Mouse (Mus musculus) hindbrain, embryonic 11.5 days (tissue): ENCODE data around the gene Gdi1. TPM values are rescaled to one million over a fixed set of nuclear protein-coding genes. Genes with fewer than 3 reads are reported as not detected.
A peak's percentile ranks its signal among the peaks of the same experiment; 100 is the strongest.

Experiments
- ATAC-seq: fragments of 200-750 bp; cut with Nextera tagmentation; 2 replicates; pipeline ENCODE4 v1.8.0; 2017; ENCODE audit warnings: mild to moderate bottlenecking, moderate TSS enrichment, moderate library complexity; ENCODE audit not compliant: low FRiP score
- DNase-seq: peaks from one replicate; pipeline ENCODE4 v3.0.0-alpha.2; 2015; ENCODE audit warnings: low spot score
- H3K27ac ChIP-seq: fragments of 300-500 bp; sonication (generic); 2 replicates; pipeline ENCODE4 v1.5.1; 2014; ENCODE audit warnings: mild to moderate bottlenecking, low read depth, low read length
- H3K27me3 ChIP-seq: fragments of 300-500 bp; sonication (generic); 2 replicates; pipeline ENCODE4 v1.6.1; 2014; ENCODE audit warnings: mild to moderate bottlenecking, low read length, moderate library complexity, mixed read lengths; ENCODE audit not compliant: control insufficient read depth, insufficient read depth
- H3K36me3 ChIP-seq: fragments of 300-500 bp; sonication (generic); 2 replicates; pipeline ENCODE4 v1.6.1; 2014; ENCODE audit warnings: mild to moderate bottlenecking, low read length, moderate library complexity, mixed read lengths; ENCODE audit not compliant: control insufficient read depth, insufficient read depth
- H3K4me1 ChIP-seq: fragments of 300-500 bp; sonication (generic); replicated peaks from 2 replicates; pipeline ENCODE4 v1.6.1; 2014; ENCODE audit warnings: low read length, mixed read lengths; ENCODE audit not compliant: control insufficient read depth, insufficient read depth
- H3K4me2 ChIP-seq: fragments of 300-500 bp; sonication (generic); replicated peaks from 2 replicates; pipeline ENCODE4 v1.6.1; 2014; ENCODE audit warnings: mild to moderate bottlenecking, low read depth, low read length
- H3K4me3 ChIP-seq: fragments of 300-500 bp; sonication (generic); 2 replicates; pipeline ENCODE4 v1.5.1; 2014; ENCODE audit warnings: low read depth, low read length
- H3K9ac ChIP-seq: fragments of 300-500 bp; sonication (generic); 2 replicates; pipeline ENCODE4 v1.6.1; 2014; ENCODE audit warnings: low read depth, low read length
- H3K9me3 ChIP-seq: fragments of 300-500 bp; sonication (generic); 2 replicates; pipeline ENCODE4 v1.6.1; 2016; ENCODE audit warnings: low read length; ENCODE audit not compliant: control insufficient read depth
- WGBS: fragments of 180-500 bp; shearing (Covaris S2); extraction: QIAGEN DNeasy Blood & Tissue Kit; methylation state at CpG from one replicate; pipeline ENCODE4 v1.1.7; 2014; 5-methylcytosine and 5-hydroxymethylcytosine counted together
- polyA plus RNA-seq: library from polyadenylated mRNA; unstranded; fragments of >200 nt; fragmentation: Nextera tagmentation; extraction: Ambion mirVana; gene quantifications from 2 replicates; pipeline ENCODE4 v1.2.1, GENCODE M21; 2014

Gdi1 gene
- 490 and 535 TPM in 2 replicates for polyA plus RNA-seq

GRCm38 (mm10) chrX:74304867-74305700 lies at the start of gene Gdi1:
Gene Gdi1 (plus strand): TSS chrX:74304998.
- H3K4me1 ChIP-seq = no peaks in the 10 kb centered on the region
- H3K9me3 ChIP-seq = no peaks in the 10 kb centered on the region
- peak within 1 kb of the TSS; percentile 88 for H3K27ac ChIP-seq
- peak; percentile 82 for DNase-seq
- H3K9ac ChIP-seq = peak within 1 kb of the TSS; percentile 80
- H3K27me3 ChIP-seq = no peaks in the 10 kb centered on the region
- 12% methylated on average over 35 of the region's 41 CpGs for WGBS
- H3K36me3 ChIP-seq = no peaks in the 10 kb centered on the region
- peak; percentile 85 for ATAC-seq
- peak within 1 kb of the TSS; percentile 65 for H3K4me3 ChIP-seq
- H3K4me2 ChIP-seq = peak within 1 kb of the TSS; percentile 66

DNA sequence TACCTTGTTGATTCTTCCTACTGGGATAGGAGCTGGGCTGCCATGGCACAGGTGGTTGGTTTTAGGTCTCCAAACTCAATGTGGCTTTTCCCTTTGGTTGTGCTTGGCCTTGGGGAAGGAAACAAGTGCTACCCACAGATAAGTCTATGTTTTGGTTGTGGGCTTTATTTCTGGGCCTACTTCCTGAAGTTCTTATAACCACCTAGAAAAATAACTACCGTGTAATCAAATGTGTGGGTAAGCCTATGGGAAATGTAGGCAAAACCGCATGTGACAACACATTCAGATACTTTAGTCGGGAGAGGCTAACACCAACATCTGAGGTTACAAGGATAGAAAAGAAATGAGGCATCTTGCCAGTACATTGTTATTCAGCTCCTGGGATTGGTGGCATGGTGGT lies 47.1 kb upstream of the Gdi1 start:
- Histone ChIP-seq H3K4me2 (no peak overlapping the region), H3K4me1 (no peaks in the 10 kb centered on the region), H3K4me3 (no peak overlapping the region), H3K27ac (no peak overlapping the region), H3K9ac (no peak overlapping the region), H3K9me3 (no peaks in the 10 kb centered on the region), H3K36me3 (no peaks in the 10 kb centered on the region), H3K27me3 (no peaks in the 10 kb centered on the region)
- ATAC-seq (no peak), DNase-seq (no peak)
- WGBS = 94% methylated on average over 3 of the region's 3 CpGs

- Histone ChIP-seq H3K27ac (peak overlapping the region; percentile 90), H3K27me3 (no peaks in the 10 kb centered on the region), H3K4me1 (no peaks in the 10 kb centered on the region), H3K9ac (peak overlapping the region; percentile 66), H3K4me3 (peak overlapping the region; percentile 54), H3K36me3 (no peaks in the 10 kb centered on the region), H3K4me2 (peak overlapping the region; percentile 19), H3K9me3 (no peaks in the 10 kb centered on the region)
- ATAC-seq (peak; percentile 33; the same call in 1 of the 2 replicates), DNase-seq (no peak)
- WGBS = 29% methylated on average over 3 of the region's 3 CpGs
Observed at GRCm38 (mm10) chrX:74269736-74270061, 35.1 kb upstream of the Gdi1 start.

DNA sequence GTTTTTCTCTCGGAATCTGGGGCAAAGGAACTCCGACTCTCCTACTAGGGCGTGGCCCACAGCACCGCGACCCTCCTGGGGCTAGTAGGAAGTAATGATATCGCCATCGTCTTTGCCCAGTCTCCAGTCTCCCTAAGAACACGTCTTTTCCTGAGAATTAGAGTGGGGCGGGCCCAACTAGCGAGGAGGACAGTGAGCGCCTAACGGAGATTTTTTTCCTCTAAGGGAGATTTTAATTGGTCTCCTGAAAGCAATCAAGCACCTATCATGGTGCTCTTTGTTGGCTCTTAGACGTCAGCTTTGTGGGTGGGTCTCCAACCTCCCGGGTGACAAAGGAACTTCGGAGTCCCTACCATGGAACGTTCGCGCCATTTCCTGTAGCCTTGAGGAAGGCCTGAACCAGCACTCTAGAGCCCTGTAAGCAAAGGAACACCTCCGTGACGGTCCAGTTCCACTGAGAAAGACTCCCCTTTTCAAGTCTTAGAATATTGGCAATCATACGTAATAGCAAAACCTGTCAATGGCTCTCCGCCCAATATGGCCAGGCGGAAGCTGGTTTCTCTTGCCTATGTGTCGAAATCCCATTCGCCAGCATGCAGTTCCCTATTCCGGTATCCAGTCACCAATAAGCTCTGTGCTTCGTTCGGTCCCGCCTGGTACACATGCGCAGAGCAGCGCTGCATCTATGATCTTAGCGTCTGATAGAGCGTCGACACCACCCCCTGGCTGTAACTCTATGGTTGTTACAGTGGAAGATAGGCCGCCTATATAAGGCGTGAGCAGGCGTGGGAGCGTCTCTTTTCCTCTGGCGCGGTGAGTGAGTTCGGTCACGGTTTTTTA lies 34.5 kb upstream of the Gdi1 start, which contains the start of gene Rpl10:
Gene Rpl10, plus strand, starts transcription at position 751 of the 840 bp plus-strand sequence.
- WGBS = 15% methylated on average over 42 of the region's 42 CpGs

DNA sequence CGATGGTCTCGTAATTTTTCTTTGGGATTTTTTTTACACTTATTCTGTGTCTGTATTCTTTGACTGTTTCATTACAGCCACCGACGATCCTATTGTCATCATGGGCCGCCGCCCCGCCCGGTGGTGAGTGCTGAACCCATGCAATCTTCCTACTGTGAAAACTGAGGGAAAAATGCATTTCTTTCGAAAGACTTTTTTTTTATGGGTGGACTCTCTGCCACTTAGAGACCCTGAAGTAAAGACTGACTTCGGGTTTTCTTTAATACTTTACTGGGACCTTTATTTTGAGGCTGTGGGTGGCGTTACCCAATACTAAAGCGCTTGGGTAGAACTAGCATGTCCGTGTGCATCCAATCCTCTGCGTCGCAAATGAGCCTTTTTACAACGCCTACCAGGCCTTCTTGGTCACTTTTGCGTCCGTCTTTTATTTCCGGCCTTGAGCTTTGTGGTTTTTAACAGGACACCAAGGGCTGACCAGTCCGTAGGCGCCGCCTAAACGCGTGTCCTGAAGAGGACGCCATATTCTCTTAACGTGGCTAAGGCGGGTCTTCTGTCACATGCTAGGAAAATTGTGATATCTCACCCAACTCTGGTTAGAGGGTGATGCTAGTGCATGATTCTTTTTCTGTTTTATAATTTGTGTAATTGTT lies 33.8 kb upstream of the Gdi1 start:
- Histone ChIP-seq H3K36me3 (no peaks in the 10 kb centered on the region), H3K4me2 (peak overlapping the region; percentile 49), H3K9ac (peak overlapping the region; percentile 71), H3K27me3 (no peaks in the 10 kb centered on the region), H3K4me1 (no peaks in the 10 kb centered on the region), H3K9me3 (no peaks in the 10 kb centered on the region), H3K27ac (peak overlapping the region; percentile 42; the same call in 1 of the 2 replicates), H3K4me3 (peak overlapping the region; percentile 54)
- WGBS = 18% methylated on average over 27 of the region's 27 CpGs
- peak; percentile 48 for DNase-seq
- no peak for ATAC-seq

More for the DNA sequence above, 34.5 kb upstream of the Gdi1 start, which contains the start of gene Rpl10:
- H3K27me3 ChIP-seq = no peaks in the 10 kb centered on the region
- ATAC-seq (peak; percentile 95), DNase-seq (peak; percentile 91)
- H3K4me3 ChIP-seq = peak within 1 kb of the TSS; percentile 54
- H3K27ac ChIP-seq = peak within 1 kb of the TSS; percentile 90
- no peaks in the 10 kb centered on the region for H3K36me3 ChIP-seq
- H3K4me2 ChIP-seq = peak within 1 kb of the TSS; percentile 49
- peak within 1 kb of the TSS; percentile 71 for H3K9ac ChIP-seq
- no peaks in the 10 kb centered on the region for H3K9me3 ChIP-seq
- H3K4me1 ChIP-seq = no peaks in the 10 kb centered on the region

- ATAC-seq = no peak
- no peaks in the 10 kb centered on the region for H3K9me3 ChIP-seq
- no peaks in the 10 kb centered on the region for H3K36me3 ChIP-seq
- DNase-seq = no peak
- no peak overlapping the region for H3K4me3 ChIP-seq
- H3K4me2 ChIP-seq = no peak overlapping the region
- no peaks in the 10 kb centered on the region for H3K27me3 ChIP-seq
- H3K9ac ChIP-seq = no peak overlapping the region
- no peaks in the 10 kb centered on the region for H3K4me1 ChIP-seq
- 31% methylated on average over 10 of the region's 10 CpGs for WGBS
- no peak overlapping the region for H3K27ac ChIP-seq
Observed at GRCm38 (mm10) chrX:74273422-74274322, 31.1 kb upstream of the Gdi1 start.

DNA sequence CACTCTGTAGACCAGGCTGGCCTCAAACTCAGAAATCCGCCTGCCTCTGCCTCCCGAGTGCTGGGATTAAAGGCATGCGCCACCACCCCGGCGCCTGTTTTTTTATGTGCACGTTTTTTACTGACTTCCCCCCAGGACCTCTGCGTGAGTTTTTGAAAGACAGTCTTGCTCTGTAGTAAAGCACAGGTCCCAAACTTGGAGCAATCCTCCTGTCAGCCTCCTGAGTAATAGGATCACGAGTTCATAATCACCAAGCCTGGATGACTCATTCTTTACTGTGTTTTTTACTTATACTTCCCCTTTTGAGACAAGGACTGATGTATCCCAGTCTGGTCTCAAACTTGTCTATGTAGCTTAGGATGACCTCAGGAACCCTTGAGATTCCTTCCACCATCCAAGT lies 26.9 kb upstream of the Gdi1 start:
- no peak for DNase-seq
- no peaks in the 10 kb centered on the region for H3K4me1 ChIP-seq
- H3K27ac ChIP-seq = no peak overlapping the region
- 84% methylated on average over 7 of the region's 8 CpGs for WGBS
- H3K27me3 ChIP-seq = no peaks in the 10 kb centered on the region
- H3K36me3 ChIP-seq = no peaks in the 10 kb centered on the region
- H3K4me3 ChIP-seq = no peak overlapping the region
- H3K9me3 ChIP-seq = no peaks in the 10 kb centered on the region
- H3K9ac ChIP-seq = no peak overlapping the region
- H3K4me2 ChIP-seq = no peak overlapping the region
- ATAC-seq = no peak
